Mouse (Mus musculus): Measurements from ENCODE around the gene Keap1. TPM values are rescaled to one million over a fixed set of nuclear protein-coding genes. Genes with fewer than 3 reads are reported as not detected.

The Keap1 gene
- polyA plus RNA-seq, 1 experiment, result not detected

GRCm38 (mm10) chr9:21238004-21238732 lies 993 bp downstream of the Keap1 start:
- peaks cover 18% of the 10 kb centered on the region for H3K4me1 ChIP-seq (ENCODE audit: control insufficient read depth, insufficient read depth, low read length)
- TF ChIP-seq POLR2A (IDR thresholded peaks at IDR 0.05; ENCODE audit: insufficient read depth, low read depth, low read length), result no peak
- no peak for TF ChIP-seq CTCF (IDR thresholded peaks at IDR 0.05; ENCODE audit: insufficient read depth, low read depth, low read length)
- H3K4me3 ChIP-seq (ENCODE audit: insufficient read depth, low read depth, low read length), result peak overlapping the region; percentile 85
- peak overlapping the region; percentile 87 for H3K27ac ChIP-seq (ENCODE audit: insufficient read depth, low read depth, low read length)
- 1% methylated on average over 29 of the region's 31 CpGs for WGBS

- Histone ChIP-seq H3K4me3 (ENCODE audit: insufficient read depth, low read depth, low read length) (peak overlapping the region; percentile 85), H3K27ac (ENCODE audit: insufficient read depth, low read depth, low read length) (peak overlapping the region; percentile 87), H3K4me1 (ENCODE audit: control insufficient read depth, insufficient read depth, low read length) (peaks cover 18% of the 10 kb centered on the region)
- 10% methylated on average over 19 of the region's 19 CpGs for WGBS
- TF ChIP-seq POLR2A (IDR thresholded peaks at IDR 0.05; ENCODE audit: insufficient read depth, low read depth, low read length), result no peak
- TF ChIP-seq CTCF (IDR thresholded peaks at IDR 0.05; ENCODE audit: insufficient read depth, low read depth, low read length), result no peak
Measured at GRCm38 (mm10) chr9:21237368-21238003, 1.7 kb downstream of the Keap1 start.

GRCm38 (mm10) chr9:21236991-21237367 lies 2.2 kb downstream of the Keap1 start:
- TF ChIP-seq CTCF (IDR thresholded peaks at IDR 0.05; ENCODE audit: insufficient read depth, low read depth, low read length), result no peak
- no peak for TF ChIP-seq POLR2A (IDR thresholded peaks at IDR 0.05; ENCODE audit: insufficient read depth, low read depth, low read length)
- 76% methylated on average over 25 of the region's 25 CpGs for WGBS
- Histone ChIP-seq H3K4me3 (ENCODE audit: insufficient read depth, low read depth, low read length) (peak overlapping the region; percentile 85), H3K4me1 (ENCODE audit: control insufficient read depth, insufficient read depth, low read length) (peaks cover 18% of the 10 kb centered on the region), H3K27ac (ENCODE audit: insufficient read depth, low read depth, low read length) (peak overlapping the region; percentile 9; the same call in 1 of the 2 replicates)

DNA sequence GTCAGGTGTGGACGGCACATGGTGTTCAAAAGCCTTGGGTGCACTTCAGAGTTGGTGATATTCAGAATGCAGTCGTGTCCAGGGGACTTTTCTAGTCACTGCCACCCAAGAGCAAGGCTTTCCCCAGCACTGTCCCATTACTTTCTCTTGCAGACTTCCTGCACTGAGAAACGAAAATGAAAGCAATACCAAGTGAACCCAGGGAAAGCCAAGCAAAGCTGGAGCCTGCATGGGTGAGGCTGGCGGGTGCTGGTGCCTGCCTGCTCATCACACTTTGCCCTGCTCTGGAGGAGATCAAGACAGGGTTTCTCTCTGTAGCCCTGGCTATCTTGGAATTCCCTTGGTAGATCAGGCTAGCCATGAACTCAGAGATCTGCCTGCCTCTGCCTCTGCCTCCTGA lies 3.8 kb downstream of the Keap1 start:
- peaks cover 18% of the 10 kb centered on the region for H3K4me1 ChIP-seq (ENCODE audit: control insufficient read depth, insufficient read depth, low read length)
- H3K27ac ChIP-seq (ENCODE audit: insufficient read depth, low read depth, low read length), result no peak overlapping the region
- 86% methylated on average over 4 of the region's 4 CpGs for WGBS
- H3K4me3 ChIP-seq (ENCODE audit: insufficient read depth, low read depth, low read length), result no peak overlapping the region
- no peak for TF ChIP-seq CTCF (IDR thresholded peaks at IDR 0.05; ENCODE audit: insufficient read depth, low read depth, low read length)

DNA sequence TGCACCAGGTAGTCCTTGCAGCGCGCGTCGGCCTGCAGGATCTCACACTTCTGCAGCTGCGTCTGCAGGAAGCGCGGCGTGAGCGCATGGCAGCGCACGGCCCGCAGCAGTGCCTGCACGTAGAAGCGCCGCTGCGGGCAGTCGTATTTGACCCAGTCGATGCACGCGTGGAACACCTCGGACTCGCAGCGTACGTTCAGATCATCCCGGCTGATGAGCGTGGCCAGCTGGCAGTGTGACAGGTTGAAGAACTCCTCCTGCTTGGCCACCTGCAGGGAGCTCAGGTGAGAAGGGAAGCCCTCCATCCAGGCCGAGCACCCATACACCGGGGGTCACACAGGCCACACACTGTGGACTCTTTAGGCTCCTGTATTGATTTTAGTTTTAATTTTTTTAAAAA lies 5.4 kb downstream of the Keap1 start:
- Histone ChIP-seq H3K27ac (ENCODE audit: insufficient read depth, low read depth, low read length) (no peak overlapping the region), H3K4me3 (ENCODE audit: insufficient read depth, low read depth, low read length) (no peak overlapping the region), H3K4me1 (ENCODE audit: control insufficient read depth, insufficient read depth, low read length) (peaks cover 16% of the 10 kb centered on the region)
- TF ChIP-seq CTCF (IDR thresholded peaks at IDR 0.05; ENCODE audit: insufficient read depth, low read depth, low read length), result no peak
- no peak for TF ChIP-seq POLR2A (IDR thresholded peaks at IDR 0.05; ENCODE audit: insufficient read depth, low read depth, low read length)
- WGBS, result 84% methylated on average over 28 of the region's 28 CpGs

GRCm38 (mm10) chr9:21233366-21233765 lies 5.8 kb downstream of the Keap1 start:
- WGBS, result 93% methylated on average over 29 of the region's 29 CpGs
- no peak overlapping the region for H3K4me3 ChIP-seq (ENCODE audit: insufficient read depth, low read depth, low read length)
- H3K4me1 ChIP-seq (ENCODE audit: control insufficient read depth, insufficient read depth, low read length), result peaks cover 20% of the 10 kb centered on the region
- TF ChIP-seq POLR2A (IDR thresholded peaks at IDR 0.05; ENCODE audit: insufficient read depth, low read depth, low read length), result no peak
- TF ChIP-seq CTCF (IDR thresholded peaks at IDR 0.05; ENCODE audit: insufficient read depth, low read depth, low read length), result no peak
- no peak overlapping the region for H3K27ac ChIP-seq (ENCODE audit: insufficient read depth, low read depth, low read length)

GRCm38 (mm10) chr9:21232867-21233266 lies 6.3 kb downstream of the Keap1 start:
- H3K27ac ChIP-seq (ENCODE audit: insufficient read depth, low read depth, low read length), result no peak overlapping the region
- 90% methylated on average over 5 of the region's 5 CpGs for WGBS
- peaks cover 24% of the 10 kb centered on the region for H3K4me1 ChIP-seq (ENCODE audit: control insufficient read depth, insufficient read depth, low read length)
- H3K4me3 ChIP-seq (ENCODE audit: insufficient read depth, low read depth, low read length), result no peak overlapping the region
- no peak for TF ChIP-seq POLR2A (IDR thresholded peaks at IDR 0.05; ENCODE audit: insufficient read depth, low read depth, low read length)
- no peak for TF ChIP-seq CTCF (IDR thresholded peaks at IDR 0.05; ENCODE audit: insufficient read depth, low read depth, low read length)

DNA sequence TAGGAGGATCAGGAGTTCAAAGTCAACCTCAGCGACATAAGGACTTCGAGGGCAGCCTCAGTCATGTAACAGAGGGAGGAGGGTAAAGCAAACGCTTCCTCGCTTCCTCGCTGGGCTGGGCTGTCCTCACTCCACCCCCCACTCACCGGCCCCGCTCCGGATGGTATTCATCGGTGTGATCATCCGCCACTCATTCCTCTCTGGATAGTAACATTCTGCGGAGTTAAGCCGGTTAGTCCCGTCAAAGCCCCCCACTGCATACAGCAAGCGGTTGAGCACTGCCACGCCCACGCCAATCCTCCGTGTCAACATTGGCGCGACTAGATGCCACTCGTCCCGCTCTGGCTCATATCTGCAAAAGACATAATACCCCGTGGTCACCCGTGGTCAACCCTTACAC lies 7.6 kb downstream of the Keap1 start:
- TF ChIP-seq CTCF (IDR thresholded peaks at IDR 0.05; ENCODE audit: insufficient read depth, low read depth, low read length), result no peak
- no peak for TF ChIP-seq POLR2A (IDR thresholded peaks at IDR 0.05; ENCODE audit: insufficient read depth, low read depth, low read length)
- H3K27ac ChIP-seq (ENCODE audit: insufficient read depth, low read depth, low read length), result no peak overlapping the region
- 69% methylated on average over 23 of the region's 23 CpGs for WGBS
- no peak overlapping the region for H3K4me3 ChIP-seq (ENCODE audit: insufficient read depth, low read depth, low read length)
- peaks cover 21% of the 10 kb centered on the region for H3K4me1 ChIP-seq (ENCODE audit: control insufficient read depth, insufficient read depth, low read length)

DNA sequence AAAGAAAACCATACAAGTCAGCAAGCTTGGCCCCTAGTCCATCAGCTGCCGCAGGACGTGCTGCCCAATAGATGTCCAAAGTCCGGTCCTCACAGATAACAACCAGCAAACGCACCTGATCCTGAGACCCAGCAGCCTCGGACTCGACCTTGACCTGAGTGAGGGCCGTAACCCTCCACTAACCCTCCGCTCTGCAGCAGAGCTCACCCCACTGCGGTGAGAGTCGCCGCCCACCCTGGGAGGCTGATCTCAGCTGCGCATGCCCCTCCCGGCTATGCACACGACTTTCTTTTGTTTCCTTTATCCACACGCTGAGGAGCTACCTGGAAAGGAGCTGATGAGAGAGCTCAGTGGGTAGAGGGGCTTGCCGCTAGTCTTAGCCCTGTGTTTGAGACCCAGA lies 11.8 kb downstream of the Keap1 start:
- 16% methylated on average over 16 of the region's 16 CpGs for WGBS
- no peak for TF ChIP-seq CTCF (IDR thresholded peaks at IDR 0.05; ENCODE audit: insufficient read depth, low read depth, low read length)
- no peak for TF ChIP-seq POLR2A (IDR thresholded peaks at IDR 0.05; ENCODE audit: insufficient read depth, low read depth, low read length)
- no peak overlapping the region for H3K27ac ChIP-seq (ENCODE audit: insufficient read depth, low read depth, low read length)
- H3K4me1 ChIP-seq (ENCODE audit: control insufficient read depth, insufficient read depth, low read length), result peaks cover 17% of the 10 kb centered on the region
- H3K4me3 ChIP-seq (ENCODE audit: insufficient read depth, low read depth, low read length), result peak overlapping the region; percentile 19

All from olfactory bulb, adult 2 months (tissue).